Mouse (Mus musculus) liver, embryonic 16.5 days (tissue): Measurements from ENCODE around the gene Lrrfip1. TPM values are rescaled to one million over a fixed set of nuclear protein-coding genes. Genes with fewer than 3 reads are reported as not detected.

Experiments used
- ATAC-seq: fragments of 200-750 bp; cut with Nextera tagmentation; 2 replicates; pipeline ENCODE4 v1.8.0; 2017; ENCODE audit warnings: low read depth, mild to moderate bottlenecking, moderate number of reproducible peaks, moderate library complexity
- H3K27ac ChIP-seq: fragments of 300-500 bp; sonication (generic); 2 replicates; pipeline ENCODE4 v1.5.1; 2014; ENCODE audit warnings: mild to moderate bottlenecking, low read length
- H3K27me3 ChIP-seq: fragments of 300-500 bp; sonication (generic); 2 replicates; pipeline ENCODE4 v1.6.1; 2014; ENCODE audit warnings: low read depth, low read length, mixed read lengths; ENCODE audit not compliant: control insufficient read depth, insufficient read depth
- H3K36me3 ChIP-seq: fragments of 300-500 bp; sonication (generic); 2 replicates; pipeline ENCODE4 v1.6.1; 2014; ENCODE audit warnings: mild to moderate bottlenecking; ENCODE audit not compliant: control insufficient read depth, insufficient read depth
- H3K4me1 ChIP-seq: fragments of 300-500 bp; sonication (generic); 2 replicates; pipeline ENCODE4 v1.6.1; 2014; ENCODE audit warnings: low read depth, low read length, mixed read lengths; ENCODE audit not compliant: control insufficient read depth
- H3K4me2 ChIP-seq: fragments of 300-500 bp; sonication (generic); 2 replicates; pipeline ENCODE4 v1.6.1; 2014; ENCODE audit warnings: low read depth, low read length, mixed read lengths
- H3K4me3 ChIP-seq: fragments of 300-500 bp; sonication (generic); 2 replicates; pipeline ENCODE4 v1.5.1; 2014; ENCODE audit warnings: low read depth, mild to moderate bottlenecking, low read length
- H3K9ac ChIP-seq: fragments of 300-500 bp; sonication (generic); 2 replicates; pipeline ENCODE4 v1.6.1; 2014; ENCODE audit warnings: low read depth, low read length
- H3K9me3 ChIP-seq: fragments of 300-500 bp; sonication (generic); replicated peaks from 2 replicates; pipeline ENCODE4 v1.6.1; 2016; ENCODE audit warnings: low read length; ENCODE audit not compliant: control insufficient read depth
- WGBS: fragments of 180-500 bp; shearing (Covaris S2); extraction: QIAGEN DNeasy Blood & Tissue Kit; methylation state at CpG from one replicate; pipeline ENCODE4 v1.1.7; 2014; ENCODE audit not compliant: insufficient replicate concordance; 5-methylcytosine and 5-hydroxymethylcytosine counted together
- polyA plus RNA-seq: library from polyadenylated mRNA; unstranded; fragments of >200 nt; fragmentation: Nextera tagmentation; extraction: Ambion mirVana; gene quantifications from 2 replicates; pipeline ENCODE4 v1.2.1, GENCODE M21; 2015

The Lrrfip1 gene
- polyA plus RNA-seq, 1 experiment from 2014 or later, result 20.5 TPM

DNA sequence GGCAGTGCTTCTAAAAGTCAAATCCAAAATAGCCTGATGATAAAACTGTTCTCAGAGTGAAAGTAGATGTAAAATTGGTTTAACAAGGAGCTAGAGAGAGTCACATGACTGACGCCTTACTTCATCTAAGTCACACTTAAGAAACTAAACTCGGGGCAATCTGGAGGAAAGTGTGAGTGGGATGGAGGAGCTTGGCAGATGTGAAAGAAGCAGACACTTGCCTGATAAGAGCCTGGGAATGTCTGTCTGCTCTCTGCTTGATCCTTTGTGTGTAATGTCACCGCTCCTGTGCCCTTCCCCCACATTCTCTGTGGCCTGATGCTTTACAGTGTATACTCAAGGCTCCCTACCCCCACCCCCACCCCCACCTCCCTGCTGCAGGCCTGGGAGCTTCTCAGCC is 87.8 kb downstream of the Lrrfip1 start:
- Histone ChIP-seq H3K27me3 (no peaks in the 10 kb centered on the region), H3K4me2 (no peak overlapping the region), H3K9ac (no peak overlapping the region), H3K4me3 (no peak overlapping the region), H3K27ac (no peak overlapping the region), H3K9me3 (no peaks in the 10 kb centered on the region), H3K36me3 (no peaks in the 10 kb centered on the region), H3K4me1 (peaks cover 12% of the 10 kb centered on the region)
- no peak for ATAC-seq
- 36% methylated on average over 3 of the region's 3 CpGs for WGBS

DNA sequence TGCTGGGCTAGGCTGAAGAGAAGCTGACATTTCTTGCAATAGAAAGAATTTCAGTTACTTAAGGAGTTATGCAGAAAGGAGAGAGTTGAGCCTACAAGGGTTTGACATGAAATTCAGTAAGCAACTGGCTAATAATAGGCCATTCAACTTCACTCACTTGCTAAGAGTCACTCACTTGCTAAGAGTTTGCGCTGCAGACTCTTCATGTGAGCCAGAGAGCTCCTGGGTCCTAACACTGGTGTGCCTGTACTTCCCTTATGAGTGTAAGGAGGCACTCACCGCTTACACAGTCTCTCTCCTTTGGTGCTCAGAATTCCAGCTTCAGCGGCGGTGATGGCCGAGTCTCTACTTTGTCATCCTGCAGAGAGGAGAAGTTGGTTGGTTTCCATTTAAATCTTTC is 88.2 kb downstream of the Lrrfip1 start:
- no peaks in the 10 kb centered on the region for H3K9me3 ChIP-seq
- H3K36me3 ChIP-seq, result no peaks in the 10 kb centered on the region
- H3K27me3 ChIP-seq, result no peaks in the 10 kb centered on the region
- 73% methylated on average over 5 of the region's 5 CpGs for WGBS
- no peak for ATAC-seq
- peaks cover 12% of the 10 kb centered on the region for H3K4me1 ChIP-seq
- no peak overlapping the region for H3K27ac ChIP-seq
- no peak overlapping the region for H3K4me3 ChIP-seq
- no peak overlapping the region for H3K4me2 ChIP-seq
- H3K9ac ChIP-seq, result no peak overlapping the region

DNA sequence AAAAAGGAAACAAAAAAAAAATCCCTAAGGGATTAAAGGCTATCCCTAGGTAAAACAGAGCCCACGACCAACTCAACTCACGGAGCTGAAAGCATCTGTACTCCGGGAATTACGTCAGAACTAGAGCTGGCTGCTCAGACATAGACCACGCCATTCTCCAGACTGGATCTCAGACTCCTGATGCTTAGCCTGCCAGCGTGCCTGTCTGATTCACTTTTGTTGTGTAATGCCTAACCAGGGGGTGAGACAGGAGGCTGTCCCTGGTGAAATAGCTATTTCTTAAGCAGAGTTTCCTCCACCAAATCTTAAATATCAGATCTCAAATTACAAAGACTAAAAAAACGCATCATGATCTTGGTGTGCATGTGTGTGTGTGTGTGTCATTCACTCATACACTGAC is 89.5 kb downstream of the Lrrfip1 start:
- Histone ChIP-seq H3K36me3 (no peaks in the 10 kb centered on the region), H3K9me3 (no peaks in the 10 kb centered on the region), H3K4me2 (no peak overlapping the region), H3K4me1 (peaks cover 12% of the 10 kb centered on the region), H3K9ac (no peak overlapping the region), H3K27ac (no peak overlapping the region), H3K4me3 (no peak overlapping the region), H3K27me3 (no peaks in the 10 kb centered on the region)
- ATAC-seq, result no peak
- 63% methylated on average over 7 of the region's 7 CpGs for WGBS

DNA sequence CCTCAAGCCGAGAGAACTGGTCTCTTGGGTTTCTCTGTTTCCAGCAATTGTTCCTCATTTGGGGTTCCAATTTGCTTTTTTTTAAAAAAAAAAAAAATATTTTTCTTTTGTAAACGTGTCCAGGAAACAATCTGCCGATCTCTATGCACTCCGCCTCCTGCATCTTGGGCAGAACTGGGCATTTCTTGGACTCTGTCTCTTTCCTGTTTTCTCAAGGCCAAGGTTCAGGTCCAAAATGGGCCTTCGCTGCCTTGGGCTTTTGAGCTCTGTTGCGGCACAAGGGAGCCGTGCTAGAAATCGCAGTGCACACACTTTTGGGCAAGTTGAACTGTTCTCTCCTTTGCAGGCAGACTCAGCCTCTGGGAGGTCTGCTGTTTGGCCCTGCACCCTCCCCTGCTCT is 90.4 kb downstream of the Lrrfip1 start:
- Histone ChIP-seq H3K4me3 (no peak overlapping the region), H3K4me2 (no peak overlapping the region), H3K27me3 (no peaks in the 10 kb centered on the region), H3K4me1 (peaks cover 12% of the 10 kb centered on the region), H3K27ac (no peak overlapping the region), H3K36me3 (no peaks in the 10 kb centered on the region), H3K9me3 (no peaks in the 10 kb centered on the region), H3K9ac (no peak overlapping the region)
- 65% methylated on average over 8 of the region's 8 CpGs for WGBS
- ATAC-seq, result no peak

DNA sequence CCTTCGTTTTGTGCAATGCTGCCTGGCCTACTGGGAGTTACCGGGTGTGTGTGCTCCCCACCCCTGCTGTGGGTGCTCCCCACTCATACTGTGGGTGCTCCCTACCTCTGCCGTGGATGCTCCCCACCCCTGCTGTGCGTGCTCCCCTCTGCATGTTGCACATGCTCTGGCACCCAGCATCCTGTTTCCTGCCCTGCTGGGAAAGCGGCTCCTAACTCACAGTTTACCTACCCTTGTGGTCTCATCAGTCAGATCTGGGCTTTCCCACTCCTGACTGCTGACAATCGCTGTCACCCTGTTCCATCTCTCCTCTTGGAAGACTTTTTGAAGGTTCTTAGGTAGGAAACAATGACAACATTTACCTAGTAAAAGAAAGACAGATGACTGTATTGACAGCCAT is 91.9 kb downstream of the Lrrfip1 start:
- no peak overlapping the region for H3K9ac ChIP-seq
- no peak overlapping the region for H3K4me2 ChIP-seq
- no peaks in the 10 kb centered on the region for H3K36me3 ChIP-seq
- no peaks in the 10 kb centered on the region for H3K27me3 ChIP-seq
- H3K4me3 ChIP-seq, result no peak overlapping the region
- H3K9me3 ChIP-seq, result no peaks in the 10 kb centered on the region
- no peak overlapping the region for H3K27ac ChIP-seq
- 52% methylated on average over 6 of the region's 6 CpGs for WGBS
- no peak for ATAC-seq
- H3K4me1 ChIP-seq, result peaks cover 14% of the 10 kb centered on the region

DNA sequence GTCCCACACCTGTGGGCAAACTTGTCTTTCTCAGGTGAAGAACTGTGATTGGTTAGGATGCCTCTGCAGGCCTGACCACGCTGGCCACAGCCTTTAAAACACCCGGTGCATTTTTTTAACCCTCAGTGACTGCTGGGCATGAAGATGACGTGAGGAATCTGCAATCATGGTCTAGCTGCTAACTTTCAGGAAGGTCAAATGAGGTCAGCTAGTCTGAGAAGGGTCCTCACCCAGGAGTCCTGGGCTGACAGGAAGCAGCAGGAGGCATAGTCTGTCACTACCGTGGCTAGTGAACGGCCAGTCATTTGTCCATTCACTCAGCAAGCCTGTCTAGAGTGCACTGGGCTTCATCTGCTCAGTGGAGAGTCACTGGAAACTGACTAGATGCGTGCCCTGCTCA is 93.9 kb downstream of the Lrrfip1 start:
- Histone ChIP-seq H3K36me3 (no peaks in the 10 kb centered on the region), H3K4me2 (no peak overlapping the region), H3K27me3 (no peaks in the 10 kb centered on the region), H3K4me1 (peaks cover 2% of the 10 kb centered on the region), H3K4me3 (no peak overlapping the region), H3K9me3 (no peaks in the 10 kb centered on the region), H3K9ac (no peak overlapping the region), H3K27ac (no peak overlapping the region)
- ATAC-seq, result no peak
- WGBS, result 40% methylated on average over 6 of the region's 6 CpGs

DNA sequence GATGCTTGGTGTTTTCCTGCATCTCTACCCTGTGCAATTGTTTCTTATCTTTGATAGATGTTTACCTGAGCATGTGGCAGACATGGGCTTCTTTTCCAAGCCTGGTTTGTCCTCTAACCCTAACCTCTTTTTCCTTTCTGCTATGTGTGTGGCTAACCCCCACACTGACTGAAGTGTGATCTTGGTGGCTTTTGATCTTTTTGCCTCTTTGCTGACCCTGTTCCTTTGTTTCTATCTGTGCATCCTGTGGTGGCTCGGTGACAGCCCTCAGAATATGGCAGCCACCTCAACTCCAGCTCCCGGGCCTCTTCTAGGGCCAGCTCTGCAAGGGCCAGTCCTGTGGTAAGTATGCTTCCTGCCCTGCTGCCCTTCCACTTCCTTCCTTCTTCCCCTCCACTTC is 94.8 kb downstream of the Lrrfip1 start:
- H3K27ac ChIP-seq, result no peak overlapping the region
- 21% methylated on average over 2 of the region's 2 CpGs for WGBS
- H3K27me3 ChIP-seq, result no peaks in the 10 kb centered on the region
- H3K9me3 ChIP-seq, result no peaks in the 10 kb centered on the region
- no peak overlapping the region for H3K4me3 ChIP-seq
- no peak for ATAC-seq
- no peak overlapping the region for H3K4me2 ChIP-seq
- H3K4me1 ChIP-seq, result peaks cover 2% of the 10 kb centered on the region
- no peaks in the 10 kb centered on the region for H3K36me3 ChIP-seq
- H3K9ac ChIP-seq, result no peak overlapping the region

DNA sequence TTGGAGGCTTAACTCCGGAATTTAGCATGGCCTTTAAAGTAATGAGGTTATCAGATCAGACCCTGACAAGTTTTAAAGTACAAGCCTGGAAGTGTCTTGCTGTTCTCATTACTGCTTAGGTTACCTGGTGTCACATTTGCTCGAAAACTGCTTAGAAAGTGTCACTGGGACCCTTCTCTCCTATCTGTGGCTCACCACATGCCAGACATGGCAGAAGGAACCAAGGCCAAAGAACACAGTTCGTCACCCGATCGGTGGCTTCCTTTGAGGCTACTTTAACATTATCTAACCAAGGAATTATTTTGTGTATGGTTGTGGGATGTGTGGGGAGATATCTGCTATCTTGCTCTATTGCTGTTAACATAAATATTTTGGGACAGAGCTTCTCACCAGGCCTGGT is 95.5 kb downstream of the Lrrfip1 start:
- Histone ChIP-seq H3K27ac (no peak overlapping the region), H3K36me3 (no peaks in the 10 kb centered on the region), H3K4me2 (no peak overlapping the region), H3K9ac (no peak overlapping the region), H3K9me3 (no peaks in the 10 kb centered on the region), H3K4me3 (no peak overlapping the region), H3K27me3 (no peaks in the 10 kb centered on the region), H3K4me1 (peaks cover 2% of the 10 kb centered on the region)
- no peak for ATAC-seq
- WGBS, result 25% methylated on average over 5 of the region's 5 CpGs

DNA sequence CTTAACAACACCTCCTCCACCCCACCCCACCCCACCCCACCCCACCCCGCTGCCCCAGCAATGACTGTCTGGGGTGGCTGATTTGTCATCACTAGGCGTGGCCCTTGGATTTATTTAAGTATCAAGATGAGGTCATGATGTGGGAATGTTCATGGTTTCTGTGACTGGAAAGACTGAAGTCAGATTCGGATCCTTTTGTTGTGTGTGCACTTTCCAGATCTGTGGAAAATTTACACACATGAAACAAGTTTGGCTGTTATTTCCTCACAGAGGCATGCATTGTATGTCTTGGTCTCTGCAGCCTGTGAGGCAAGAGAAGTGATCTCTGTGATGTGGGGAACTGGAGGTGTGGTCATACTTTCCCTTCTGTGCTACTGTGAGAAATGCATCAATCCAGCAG is 96.7 kb downstream of the Lrrfip1 start:
- Histone ChIP-seq H3K4me3 (no peak overlapping the region), H3K27ac (no peak overlapping the region), H3K4me2 (no peak overlapping the region), H3K36me3 (no peaks in the 10 kb centered on the region), H3K9me3 (no peaks in the 10 kb centered on the region), H3K9ac (no peak overlapping the region), H3K27me3 (no peaks in the 10 kb centered on the region), H3K4me1 (peaks cover 2% of the 10 kb centered on the region)
- ATAC-seq, result no peak
- 53% methylated on average over 3 of the region's 3 CpGs for WGBS

DNA sequence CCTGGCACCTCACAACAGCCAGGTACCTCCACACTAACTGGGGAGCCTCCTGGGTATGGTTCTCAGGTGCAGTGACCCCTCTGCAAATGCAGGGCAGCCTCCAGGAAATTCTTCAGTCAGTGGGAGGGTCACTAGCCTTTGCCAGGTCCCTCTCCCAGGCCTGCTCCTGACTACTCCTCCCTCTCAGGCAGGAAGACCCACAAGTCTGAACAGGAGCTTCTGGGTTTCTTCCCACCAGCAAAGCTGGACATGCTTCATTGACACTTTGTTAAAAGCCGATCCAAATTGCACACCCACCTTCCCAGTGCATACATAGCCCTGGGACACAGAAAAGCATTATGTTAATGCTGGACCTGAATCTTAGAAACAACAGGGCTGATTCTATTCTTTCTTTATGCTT is 97.3 kb downstream of the Lrrfip1 start:
- Histone ChIP-seq H3K4me2 (no peak overlapping the region), H3K9me3 (no peaks in the 10 kb centered on the region), H3K27ac (no peak overlapping the region), H3K4me1 (peaks cover 2% of the 10 kb centered on the region), H3K27me3 (no peaks in the 10 kb centered on the region), H3K36me3 (no peaks in the 10 kb centered on the region), H3K4me3 (no peak overlapping the region), H3K9ac (no peak overlapping the region)
- no peak for ATAC-seq
- WGBS, result 66% methylated on average over 1 of the region's 1 CpGs
